Mouse (Mus musculus) adrenal gland, adult 2 months (tissue): ENCODE data around the gene Rab7b. TPM values are rescaled to one million over a fixed set of nuclear protein-coding genes. Genes with fewer than 3 reads are reported as not detected.

ENCODE experiments used
- DNase-seq: peaks from one replicate; pipeline ENCODE4 v3.0.0; 2021
- polyA plus RNA-seq: library from polyadenylated mRNA; depleted of rRNA; stranded (reverse); fragments of >200 nt; gene quantifications from 2 replicates; pipeline ENCODE4 v1.2.3, GENCODE M21; 2012
- total RNA-seq, 2 experiments: library from RNA; stranded (reverse); gene quantifications; 2 replicates each; pipeline ENCODE4 v1.2.3; 2021

Gene Rab7b
- total and polyA plus RNA-seq, 3 experiments: 2.9 to 13.4 (median 3.7) TPM

- peak; percentile 97 for DNase-seq
Observed at GRCm38 (mm10) chr1:131737269-131737668, 48.8 kb downstream of the Rab7b start.

- DNase-seq: no peak
Observed at GRCm38 (mm10) chr1:131738760-131739159, 50.3 kb downstream of the Rab7b start.

GRCm38 (mm10) chr1:131739481-131740160 lies 51.1 kb downstream of the Rab7b start:
- DNase-seq: no peak

GRCm38 (mm10) chr1:131743868-131744464 lies 55.5 kb downstream of the Rab7b start, which contains the start of gene Slc26a9:
Gene Slc26a9, plus strand, starts transcription at chr1:131744022.
- DNase-seq: no peak

DNA sequence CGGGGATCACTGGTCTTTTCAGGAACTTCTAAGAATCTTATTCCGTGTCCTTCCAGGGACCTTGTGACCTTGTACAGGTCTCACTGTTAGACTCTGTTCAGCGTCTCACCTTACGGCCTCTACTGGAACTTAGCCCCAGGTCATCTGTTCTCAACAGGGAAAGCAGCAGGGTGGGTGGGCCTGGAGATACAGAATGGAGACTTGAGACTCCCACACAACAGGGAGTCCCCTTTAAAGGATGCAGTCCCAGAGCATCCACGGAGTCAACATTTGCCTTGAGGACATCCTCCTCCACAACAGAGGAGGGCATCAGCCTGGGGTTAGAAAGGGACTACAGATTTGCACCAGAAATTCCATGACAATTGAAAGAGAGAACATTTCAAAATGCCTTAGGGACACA lies 56.9 kb downstream of the Rab7b start:
- no peak for DNase-seq

DNA sequence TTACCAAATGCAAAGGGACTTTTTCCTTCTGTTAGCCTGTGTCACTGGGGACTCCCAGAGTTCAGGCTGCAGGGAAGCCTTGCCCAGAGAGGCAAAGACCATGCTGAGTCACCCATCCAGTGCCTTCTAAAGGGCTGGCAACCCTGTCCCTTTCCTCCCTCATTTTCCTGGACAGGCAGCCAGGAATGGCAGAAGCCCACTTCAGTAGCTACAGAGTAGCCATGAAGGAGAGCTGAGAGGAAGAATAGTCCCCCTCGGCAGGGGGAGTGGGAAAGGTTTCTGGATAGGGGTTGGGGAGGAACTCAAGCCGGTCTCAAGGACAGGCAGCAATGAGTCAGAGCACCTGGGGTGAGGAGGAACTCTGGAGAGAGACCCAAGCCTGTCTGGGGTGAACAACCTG lies 59.3 kb downstream of the Rab7b start:
- DNase-seq: peak; percentile 66

- no peak for DNase-seq
Observed at GRCm38 (mm10) chr1:131748636-131749035, 60.1 kb downstream of the Rab7b start.

- DNase-seq: no peak
Observed at GRCm38 (mm10) chr1:131749706-131750545, 61.4 kb downstream of the Rab7b start.

DNA sequence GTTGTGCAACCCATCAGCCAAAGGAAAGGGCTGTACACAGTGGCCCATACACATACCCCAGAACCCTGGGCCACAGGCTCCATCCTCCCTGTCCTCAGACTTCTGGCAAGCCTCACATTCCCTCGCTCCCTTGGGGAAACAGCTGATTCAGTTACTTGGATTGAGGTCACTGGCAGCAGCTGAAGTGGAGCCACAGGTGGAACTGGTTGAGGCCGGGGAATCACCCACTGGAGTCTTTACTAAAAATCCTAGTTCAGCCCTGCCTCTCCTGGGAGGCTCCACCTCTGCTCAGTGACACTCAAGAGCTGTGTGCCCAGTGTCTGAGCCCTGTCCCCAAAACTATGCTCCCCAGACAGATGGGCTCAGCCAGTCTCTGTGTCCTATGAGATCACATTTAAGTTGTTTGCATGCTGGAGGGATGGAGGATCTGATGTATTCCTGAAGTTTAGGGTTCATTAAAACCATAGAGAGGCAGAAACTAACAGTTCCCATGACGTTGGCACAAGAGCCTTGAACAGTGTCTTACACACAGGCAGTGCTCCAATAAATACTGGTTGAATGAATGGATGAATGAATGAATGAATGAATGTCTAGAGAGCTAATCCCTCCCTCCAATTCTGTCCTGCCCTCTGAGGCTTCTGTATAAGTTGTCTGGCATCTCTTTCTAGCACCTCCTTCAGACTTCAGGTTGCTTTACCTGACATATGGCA lies 62.8 kb downstream of the Rab7b start:
- DNase-seq: no peak

- DNase-seq: peak; percentile 80
Observed at GRCm38 (mm10) chr1:131751891-131752311, 63.4 kb downstream of the Rab7b start.

DNA sequence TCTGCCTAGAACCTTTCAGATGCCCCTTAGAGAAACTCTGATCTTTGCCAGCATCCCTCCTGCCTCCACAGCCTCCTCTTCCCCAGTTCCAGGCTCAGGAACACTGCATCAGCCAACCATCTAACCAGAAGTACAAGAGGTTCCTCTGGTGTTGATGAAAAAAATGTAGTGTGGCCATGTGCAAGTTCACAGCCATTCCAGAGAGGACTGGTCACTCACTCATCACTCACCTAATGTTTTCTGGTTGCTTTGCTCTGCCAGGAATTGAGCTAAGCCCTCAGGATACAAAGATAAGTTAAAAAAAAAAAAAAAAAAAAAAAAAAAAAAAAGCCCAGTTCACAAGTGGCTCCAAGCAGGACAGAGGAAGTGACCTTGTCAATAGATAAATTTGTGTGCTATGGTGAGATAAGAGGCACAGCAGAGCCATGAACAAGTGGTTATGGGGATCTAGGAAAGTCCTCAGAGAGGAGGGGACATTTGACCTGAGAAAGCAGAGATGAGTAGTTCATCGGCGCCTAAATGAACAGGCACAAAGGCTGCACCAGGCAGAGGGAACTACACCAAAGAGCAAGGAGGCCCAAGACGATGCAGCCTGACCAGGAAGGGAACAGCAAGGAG lies 65.8 kb downstream of the Rab7b start:
- DNase-seq: no peak

- peak; percentile 89 for DNase-seq
Observed at GRCm38 (mm10) chr1:131754916-131755315, 66.4 kb downstream of the Rab7b start.

GRCm38 (mm10) chr1:131757211-131757610 lies 68.7 kb downstream of the Rab7b start:
- no peak for DNase-seq

DNA sequence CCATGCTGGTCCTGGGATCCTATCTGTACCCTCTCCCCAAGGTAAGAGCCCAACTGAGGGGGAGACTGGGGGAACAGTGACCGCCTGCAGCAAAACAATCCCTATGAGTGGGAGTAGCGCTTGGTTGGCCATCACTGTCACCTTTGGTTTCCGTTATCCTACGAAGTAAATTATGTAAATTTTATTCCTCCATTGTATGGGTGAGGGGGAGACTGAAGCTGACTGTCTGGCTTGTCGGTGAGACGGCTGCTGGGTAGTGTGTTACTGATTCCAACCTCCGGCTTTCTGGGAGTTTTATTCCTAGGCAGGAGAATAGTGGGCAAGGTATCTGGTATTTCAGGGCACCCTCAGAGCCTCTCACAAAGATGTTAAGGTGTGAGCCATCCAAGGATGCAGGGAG lies 70.3 kb downstream of the Rab7b start:
- no peak for DNase-seq

DNA sequence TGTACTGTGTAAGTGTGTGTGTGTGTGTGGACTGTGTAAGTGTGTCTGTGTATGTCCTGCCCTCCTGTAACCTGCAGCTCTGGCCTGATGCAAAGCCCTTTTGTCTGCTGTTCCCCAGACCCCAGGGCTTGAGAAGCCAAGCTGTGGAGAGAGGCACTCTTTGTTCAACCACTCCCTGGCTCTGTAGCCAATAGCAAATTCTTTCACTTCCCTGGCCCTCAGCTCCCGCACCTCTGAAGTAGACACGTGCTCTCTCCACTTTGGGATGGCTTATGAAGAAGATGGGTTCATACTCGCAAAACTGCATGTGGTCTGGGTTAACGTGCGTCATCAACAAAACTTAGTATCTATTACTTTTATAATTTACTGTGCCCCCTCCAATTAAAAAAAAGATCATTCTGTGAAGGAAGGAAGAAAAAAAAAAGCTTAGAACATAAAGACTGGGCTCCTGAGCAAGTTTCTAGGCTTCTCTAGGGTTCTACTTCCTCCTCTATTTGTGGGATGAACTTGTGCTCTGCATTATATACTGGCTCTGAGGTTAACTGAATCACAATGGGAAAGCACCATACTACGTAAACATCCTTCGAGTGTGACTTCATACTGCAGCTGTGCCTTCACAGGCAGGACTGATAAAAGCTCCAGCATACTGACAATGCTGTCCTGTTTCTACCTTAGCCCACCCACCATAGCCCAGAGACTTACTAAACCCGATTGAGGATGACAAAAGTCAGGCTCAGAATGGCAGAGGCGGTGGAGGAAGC lies 71.4 kb downstream of the Rab7b start:
- no peak for DNase-seq

GRCm38 (mm10) chr1:131760428-131760820 lies 71.9 kb downstream of the Rab7b start:
- no peak for DNase-seq

DNA sequence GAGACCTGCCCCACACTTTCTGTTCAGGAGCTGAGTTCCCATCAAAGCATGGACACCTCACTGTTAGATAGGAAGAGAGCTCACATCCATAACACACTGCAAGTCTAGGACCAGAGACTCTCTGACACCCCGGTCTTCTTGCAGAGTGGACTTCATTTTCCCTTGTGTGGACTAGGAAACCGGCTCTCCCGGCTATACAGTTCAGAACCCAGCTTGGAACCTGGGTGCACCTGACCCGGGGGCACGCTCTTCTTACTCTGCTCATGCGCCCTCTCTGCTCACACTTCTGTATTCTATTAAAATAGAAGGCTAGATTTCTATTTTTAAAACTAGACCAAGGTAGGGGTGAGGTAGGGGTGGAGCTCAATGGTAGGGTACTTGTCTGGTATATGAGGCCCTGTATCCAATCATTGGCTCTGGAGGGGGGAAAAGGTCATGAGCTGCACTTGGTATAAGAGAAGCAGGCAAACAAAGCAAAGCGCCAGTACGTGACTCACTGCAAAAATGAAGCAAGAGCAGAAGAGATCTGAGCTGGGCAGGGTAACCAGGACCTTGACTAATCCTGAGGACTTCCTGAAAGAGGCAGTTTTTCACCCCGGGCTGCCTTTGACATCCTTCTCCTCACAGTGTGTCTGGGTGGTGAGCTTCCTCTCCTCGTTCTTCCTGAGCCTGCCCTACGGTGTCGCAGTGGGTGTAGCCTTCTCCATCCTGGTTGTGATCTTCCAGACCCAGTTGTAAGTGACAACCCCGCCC lies 72.8 kb downstream of the Rab7b start:
- DNase-seq: peak; percentile 71

DNA sequence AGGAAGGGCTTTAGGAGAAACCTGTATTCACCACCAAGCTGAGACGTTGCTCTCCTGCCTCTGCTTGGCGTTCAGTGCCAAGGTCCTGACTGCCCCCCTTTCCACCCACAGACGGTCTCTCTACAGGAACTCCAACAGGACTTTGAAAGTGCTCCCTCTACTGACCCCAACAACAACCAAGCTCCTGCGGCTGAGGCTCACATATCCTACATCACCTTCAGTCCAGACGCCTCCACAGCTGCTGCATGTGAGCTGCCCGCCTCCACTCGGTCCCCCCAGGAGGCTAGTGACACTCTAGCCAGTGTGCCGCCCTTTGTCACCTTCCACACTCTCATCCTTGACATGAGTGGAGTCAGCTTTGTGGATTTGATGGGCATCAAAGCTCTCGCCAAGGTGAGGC lies 75.2 kb downstream of the Rab7b start:
- DNase-seq: no peak

DNA sequence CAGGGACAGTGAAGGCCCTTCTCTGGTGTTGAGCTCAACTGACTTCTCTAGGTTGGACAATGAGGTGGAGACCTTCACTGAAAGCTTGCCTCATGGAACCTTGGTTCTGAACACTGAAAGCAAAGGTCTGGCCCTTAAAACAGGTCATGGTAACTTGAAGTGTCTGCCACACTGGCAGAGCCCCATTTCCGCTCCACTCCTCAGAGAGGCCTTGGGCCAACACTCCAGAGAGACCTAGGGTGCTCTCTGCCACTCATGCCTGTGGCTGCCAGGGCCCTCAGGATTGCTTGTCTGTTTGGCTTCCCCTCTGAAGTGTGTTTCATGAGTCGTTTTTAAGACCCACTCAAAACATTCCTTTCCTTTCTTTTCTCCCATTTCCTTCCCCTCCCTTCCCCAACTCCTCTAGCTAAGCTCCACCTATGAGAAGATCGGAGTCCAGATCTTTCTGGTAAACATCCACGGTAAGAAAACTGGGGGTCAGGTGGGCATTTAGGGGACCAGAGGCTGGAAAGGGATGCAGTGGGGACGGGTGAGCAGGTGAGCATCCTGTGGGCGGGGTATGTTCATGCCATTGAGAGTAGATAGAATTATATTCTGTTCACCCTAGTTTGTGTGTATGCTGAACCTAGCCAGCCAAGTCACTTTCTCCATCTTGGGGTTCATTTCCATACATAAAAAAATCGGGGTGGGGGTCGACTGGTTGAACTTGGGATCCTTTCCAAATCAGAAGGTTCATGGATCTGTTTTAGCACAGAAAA lies 76.3 kb downstream of the Rab7b start:
- peak; percentile 39 for DNase-seq
